Mouse (Mus musculus) myocyte (in vitro differentiated cells): ENCODE data around the gene Myo5a.

Source experiments
- CEBPB ChIP-seq: IDR thresholded peaks from 2 replicates; pipeline ENCODE4 v1.6.1; 2011; ENCODE audit warnings: mild to moderate bottlenecking, moderate library complexity; ENCODE audit not compliant: poor library complexity, insufficient read depth, severe bottlenecking
- E2F4 ChIP-seq: IDR thresholded peaks from one replicate; pipeline ENCODE4 v1.6.1; 2011; ENCODE audit warnings: mild to moderate bottlenecking, control low read depth, moderate library complexity; ENCODE audit not compliant: insufficient read depth
- MAX ChIP-seq: IDR thresholded peaks from one replicate; pipeline ENCODE4 v1.6.1; 2011; ENCODE audit warnings: low read depth, mild to moderate bottlenecking, control low read depth
- POLR2A ChIP-seq: IDR thresholded peaks from one replicate; pipeline ENCODE4 v1.6.1; 2011; ENCODE audit warnings: low read depth, mild to moderate bottlenecking, control low read depth, moderate library complexity; ENCODE audit not compliant: insufficient read length
- POLR2AphosphoS2 ChIP-seq: IDR thresholded peaks from one replicate; pipeline ENCODE4 v1.6.1; 2011; ENCODE audit warnings: low read depth, control low read depth; ENCODE audit not compliant: insufficient read length
- SRF ChIP-seq: IDR thresholded peaks from one replicate; pipeline ENCODE4 v1.6.1; 2011; ENCODE audit warnings: low read depth; ENCODE audit not compliant: control insufficient read depth, insufficient read length
- TCF12 ChIP-seq: IDR thresholded peaks from one replicate; pipeline ENCODE4 v1.6.1; 2011; ENCODE audit warnings: mild to moderate bottlenecking, control low read depth; ENCODE audit not compliant: poor library complexity, insufficient read depth, severe bottlenecking
- USF1 ChIP-seq: IDR thresholded peaks from one replicate; pipeline ENCODE4 v1.6.1; 2011; ENCODE audit warnings: low read depth, mild to moderate bottlenecking, control low read depth, moderate library complexity

- TF ChIP-seq TCF12, result no peak
- no peak for TF ChIP-seq USF1
- TF ChIP-seq POLR2AphosphoS2, result no peak
- TF ChIP-seq POLR2A, result no peak
- no peak for TF ChIP-seq CEBPB
- TF ChIP-seq E2F4, result no peak
- TF ChIP-seq MAX, result no peak
- no peak for TF ChIP-seq SRF
Observed at GRCm38 (mm10) chr9:75100157-75100781, 29.5 kb downstream of the Myo5a start.
